Mouse (Mus musculus): ENCODE data around the gene AA792892. TPM values are rescaled to one million over a fixed set of nuclear protein-coding genes. Genes with fewer than 3 reads are reported as not detected.
"Not testable (repeated sequence)": the region's sequence is repeated elsewhere in the genome, so short reads cannot be mapped to it uniquely, and the experiment has no call there.

AA792892 gene
- under 1 TPM in 1 of 2 experiments, not detected in 1; 0.20 TPM for total RNA-seq (2021)
- long read RNA-seq = 0 reads

- DNase-seq (ENCODE audit: low spot score in 2 of 2) = not testable (repeated sequence)
Observed at GRCm38 (mm10) chr5:94339449-94339848, at the start of gene AA792892. Gene AA792892 (plus strand): TSS chr5:94339749.

- not testable (repeated sequence) for DNase-seq (ENCODE audit: low spot score in 2 of 2)
Observed at GRCm38 (mm10) chr5:94306696-94307095, 32.9 kb upstream of the AA792892 start, which contains the start of gene A430089I19Rik. Gene A430089I19Rik (minus strand): TSS chr5:94306796.

GRCm38 (mm10) chr5:94314135-94314534 is 25.4 kb upstream of the AA792892 start, which contains the start of gene Gm6502:
Gene Gm6502 (plus strand): TSS chr5:94314435.
- not testable (repeated sequence) for DNase-seq (ENCODE audit: low spot score in 2 of 2)

Other genes with a start within 250 kb of the AA792892 start
- gene Gm3106, start 121.7 kb upstream of the AA792892 start, total RNA-seq (2021) = not detected
- gene A430089I19Rik, start 33.0 kb upstream of the AA792892 start, total RNA-seq (2021) = not detected
- not detected for gene Gm6502, start 25.3 kb upstream of the AA792892 start, total RNA-seq (2021)
- gene Gm7682, start 106.0 kb downstream of the AA792892 start, total RNA-seq (2021) = not detected
- not detected for gene Gm3139, start 186.5 kb downstream of the AA792892 start, total RNA-seq (2021)

Data from layer of hippocampus, adult 18-20 months (tissue).